Mouse (Mus musculus): ENCODE results near the gene Dimt1.
"Not testable (repeated sequence)": the region's sequence is repeated elsewhere in the genome, so short reads cannot be mapped to it uniquely, and the experiment has no call there.

Gene Dimt1

GRCm38 (mm10) chr13:106961496-106961895, 14.6 kb downstream of the Dimt1 start:
- no peak for DNase-seq (ENCODE audit: low spot score in 2 of 2)

GRCm38 (mm10) chr13:106996891-106997290, 50.0 kb downstream of the Dimt1 start:
- DNase-seq (ENCODE audit: low spot score in 2 of 2) = no peak

GRCm38 (mm10) chr13:106997557-106997956, 50.6 kb downstream of the Dimt1 start:
- not testable (repeated sequence) for DNase-seq (ENCODE audit: low spot score in 2 of 2)

GRCm38 (mm10) chr13:106998026-106998425, 51.1 kb downstream of the Dimt1 start:
- DNase-seq (ENCODE audit: low spot score in 2 of 2) = no peak

- peak; percentile 14 to 28 for DNase-seq (ENCODE audit: low spot score in 2 of 2)
Measured at GRCm38 (mm10) chr13:106998671-106999070, 51.7 kb downstream of the Dimt1 start.

GRCm38 (mm10) chr13:107003211-107003610, 56.3 kb downstream of the Dimt1 start:
- no peak for DNase-seq (ENCODE audit: low spot score in 2 of 2)

- DNase-seq (ENCODE audit: low spot score in 2 of 2) = no peak
Measured at GRCm38 (mm10) chr13:107008174-107008573, 61.2 kb downstream of the Dimt1 start.
